Mouse (Mus musculus) liver, adult 2 months (tissue): ENCODE results near the gene Pik3r6.

ENCODE experiments used
- CTCF ChIP-seq: fragments of 200-500 bp; IDR thresholded peaks from 2 replicates; pipeline ENCODE4 v1.5.1; 2011; ENCODE audit warnings: low read depth, low read length, control low read depth
- POLR2A ChIP-seq: fragments of 200-500 bp; IDR thresholded peaks from 2 replicates; pipeline ENCODE4 v1.6.1; 2011; ENCODE audit warnings: low read length, control low read depth; ENCODE audit not compliant: insufficient read depth; ENCODE audit errors: extremely low read depth

DNA sequence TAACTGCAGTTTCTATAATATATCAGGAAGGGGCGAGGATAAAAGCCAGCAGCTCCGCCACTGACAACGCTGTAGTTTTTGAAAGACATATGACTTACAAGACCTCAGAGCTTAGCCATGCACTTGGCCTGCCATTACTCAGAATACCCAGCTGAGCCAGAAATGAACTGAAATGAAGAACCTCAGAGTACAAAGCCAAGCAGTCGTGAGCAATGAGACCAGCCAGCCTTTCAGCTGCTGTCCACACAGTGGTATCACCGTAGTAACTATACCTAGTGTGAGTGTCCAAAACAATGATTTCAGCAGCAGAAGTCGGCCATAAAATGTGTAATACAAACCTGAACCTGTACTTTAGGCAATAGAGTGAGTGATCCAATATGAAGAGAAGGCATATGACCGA lies 35.4 kb upstream of the Pik3r6 start:
- no peak for TF ChIP-seq POLR2A
- TF ChIP-seq CTCF = no peak
